Comparison of ENCODE assay signal across 8 mouse cellular contexts in the genomic region with DNA sequence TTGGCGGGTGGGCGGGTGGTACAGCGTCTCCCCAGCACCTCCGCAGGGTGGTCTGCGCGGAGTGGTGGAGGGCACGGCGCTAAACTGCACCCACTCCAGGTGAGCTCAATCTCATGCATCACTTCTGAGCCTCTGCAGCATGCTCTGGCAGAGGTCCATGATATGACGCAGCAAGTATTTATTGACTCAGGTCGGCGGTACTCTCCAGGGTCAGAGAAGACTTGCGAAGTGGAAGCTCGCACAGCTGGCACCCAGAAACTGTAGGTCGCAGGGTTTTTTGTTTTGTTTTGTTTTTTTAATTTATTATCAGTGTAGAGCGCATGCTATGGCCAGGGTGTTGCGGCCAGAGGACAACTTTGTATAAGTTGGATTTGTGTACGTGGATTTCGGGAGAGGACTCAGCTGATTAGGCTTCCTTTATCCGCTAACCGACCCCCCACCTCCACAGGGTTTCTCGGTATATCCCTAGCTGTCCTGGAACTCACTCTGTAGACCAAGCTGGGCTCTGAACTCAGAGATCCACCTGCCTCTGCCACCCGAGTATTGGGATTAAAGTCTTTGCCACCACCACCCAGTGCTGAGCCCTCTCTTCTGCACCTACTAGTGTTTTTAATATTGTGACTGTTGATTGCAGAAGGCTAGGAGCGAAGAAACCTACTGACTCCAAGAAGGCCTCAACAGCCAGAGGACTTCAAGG. TPM values are rescaled to one million over a fixed set of nuclear protein-coding genes. Genes with fewer than 3 reads are reported as not detected.
A peak's percentile ranks its signal among the peaks of the same experiment; 100 is the strongest.
DNase-seq lines count a peak whose midpoint lies in the region; ATAC-seq and TF ChIP-seq lines count a peak whose summit lies in the region.

No protein-coding gene starts in this region.

- H3K9ac ChIP-seq in heart, embryonic 14.5 days (ENCODE audit: low read length): peak overlapping the region; percentile 66
- H3K9ac ChIP-seq in kidney, postnatal 0 days (ENCODE audit: low read depth, low read length): peak overlapping the region; percentile 25; the same call in 1 of the 2 replicates

- H3K4me1 ChIP-seq in heart, embryonic 14.5 days (ENCODE audit: control insufficient read depth in 2 of 2, insufficient read depth in 2 of 2, low read length in 2 of 2): peaks cover 9 to 19% of the 10 kb centered on the region in 2 experiments
- 0 out of 2 replicates have a peak, but pooled peaks cover 8% of the 10 kb centered on the region for H3K4me1 ChIP-seq in kidney, postnatal 0 days (replicated peaks; ENCODE audit: insufficient read depth, low read length)

- no peaks in the 10 kb centered on the region for H3K9me3 ChIP-seq in heart, embryonic 14.5 days (ENCODE audit: control insufficient read depth, low read length)
- H3K9me3 ChIP-seq in kidney, postnatal 0 days (replicated peaks; ENCODE audit: low read length): no peaks in the 10 kb centered on the region

- H3K27ac ChIP-seq in heart, embryonic 14.5 days (replicated peaks in 1 of 2; ENCODE audit: control insufficient read depth in 1 of 2, insufficient read depth in 1 of 2, low read depth in 2 of 2, low read length in 2 of 2): peak overlapping the region; percentile 32 to 71; a peak in 3 of 4 replicates
- peak overlapping the region; percentile 96 for H3K27ac ChIP-seq in kidney, postnatal 0 days

- H3K4me2 ChIP-seq in heart, embryonic 14.5 days (ENCODE audit: low read length): peak overlapping the region; percentile 94
- peak overlapping the region; percentile 71 for H3K4me2 ChIP-seq in kidney, postnatal 0 days (ENCODE audit: low read length)

- DNase-seq in CD4-positive helper T cell, adult 2 months (ENCODE audit: low read depth, low spot score): peak; percentile 81
- peak; percentile 33 for DNase-seq in Muller cell, postnatal 12 days (ENCODE audit: inconsistent ontology term)
- DNase-seq in kidney, postnatal 0 days (ENCODE audit: low spot score): peak; percentile 59
- DNase-seq in lung, postnatal 14 days: peak; percentile 80
- peak; percentile 71 for DNase-seq in skeletal muscle tissue, adult 2 months (ENCODE audit: low read depth, low spot score)
- no peak for DNase-seq in ovary, adult 18-20 months (ENCODE audit: low spot score)

- H3K4me3 ChIP-seq in heart, embryonic 14.5 days (ENCODE audit: control insufficient read depth in 1 of 2, insufficient read depth in 1 of 2, low read depth in 1 of 2, low read length in 2 of 2): peak overlapping the region; percentile 50 to 87
- peak overlapping the region; percentile 64 for H3K4me3 ChIP-seq in kidney, postnatal 0 days (replicated peaks; ENCODE audit: low read depth, low read length)

- WGBS in heart, embryonic 14.5 days: 3% methylated on average over 23 of the region's 23 CpGs
- WGBS in kidney, postnatal 0 days: 2% methylated on average over 23 of the region's 23 CpGs

- peak; percentile 43; the same call in 1 of the 2 replicates for ATAC-seq in common myeloid progenitor, adult 5-6 weeks (replicated peaks; ENCODE audit: low read depth, poor library complexity, severe bottlenecking)
- ATAC-seq in heart, embryonic 14.5 days (ENCODE audit: insufficient number of reproducible peaks, insufficient read depth, low FRiP score, low read depth): peak; percentile 0; the same call in 1 of the 2 replicates
- no peak; the same call in 1 of the 2 replicates for ATAC-seq in kidney, postnatal 0 days (replicated peaks; ENCODE audit: low FRiP score, low read depth)

- no peaks in the 10 kb centered on the region for H3K36me3 ChIP-seq in heart, embryonic 14.5 days (ENCODE audit: control insufficient read depth, insufficient read depth, low read length)
- no peaks in the 10 kb centered on the region for H3K36me3 ChIP-seq in kidney, postnatal 0 days (ENCODE audit: insufficient read depth, low read length)

- no peak for TF ChIP-seq CTCF in kidney, postnatal 0 days (IDR thresholded peaks at IDR 0.05; ENCODE audit: low read depth)

- H3K27me3 ChIP-seq in heart, embryonic 14.5 days (ENCODE audit: control insufficient read depth, insufficient read depth, low read length): no peaks in the 10 kb centered on the region
- no peaks in the 10 kb centered on the region for H3K27me3 ChIP-seq in kidney, postnatal 0 days (ENCODE audit: insufficient read depth, low read length)

RNA-seq across cellular contexts. Expression of gene Pkd1, which starts 0.6 kb away (rescaled TPM):
- total RNA-seq in common myeloid progenitor, adult 5-6 weeks (2017): 8.3 and 37.4 TPM in 2 replicates
- 16.8 and 18.0 TPM in 2 replicates for polyA plus RNA-seq in heart, embryonic 14.5 days (2014; fragmentation: Nextera tagmentation; extraction: Ambion mirVana)
- polyA plus RNA-seq in kidney, postnatal 0 days (2015; fragmentation: Nextera tagmentation; extraction: Ambion mirVana): 10.6 and 17.7 TPM in 2 replicates

RNA-seq across cellular contexts. Expression of gene Rab26, which starts 15.1 kb away (rescaled TPM):
- total RNA-seq in common myeloid progenitor, adult 5-6 weeks (2017): 0.05 TPM in 1 of 2 replicates, not detected in the other
- 1.7 and 1.9 TPM in 2 replicates for polyA plus RNA-seq in heart, embryonic 14.5 days (2014; fragmentation: Nextera tagmentation; extraction: Ambion mirVana)
- 3.5 and 3.7 TPM in 2 replicates for polyA plus RNA-seq in kidney, postnatal 0 days (2015; fragmentation: Nextera tagmentation; extraction: Ambion mirVana)

RNA-seq across cellular contexts. Expression of gene Traf7, which starts 21.3 kb away (rescaled TPM):
- total RNA-seq in common myeloid progenitor, adult 5-6 weeks (2017): 59.3 and 60.5 TPM in 2 replicates
- 68.8 and 74.4 TPM in 2 replicates for polyA plus RNA-seq in heart, embryonic 14.5 days (2014; fragmentation: Nextera tagmentation; extraction: Ambion mirVana)
- polyA plus RNA-seq in kidney, postnatal 0 days (2015; fragmentation: Nextera tagmentation; extraction: Ambion mirVana): 59.4 and 67.3 TPM in 2 replicates
